ENCODE assay signal across 41 mouse cellular contexts in genomic region chr12:70126626-70127025, GRCm38 (mm10). TPM values are rescaled to one million over a fixed set of nuclear protein-coding genes. Genes with fewer than 3 reads are reported as not detected.
"Had no signal": no experiment of that assay in that cellular context is flagged by ENCODE, and none has a peak within 500 bp of the region (broad histone marks: within the 10 kb centered on the region; RNA-seq: fewer than 3 reads in every experiment).

No protein-coding gene starts in this region.

- DNase-seq: left cerebral cortex, postnatal 4 days; liver; liver, embryonic 13.5 days; liver, postnatal 0 days; lung, adult 18-20 months; lung, adult 2 months; lung, embryonic 14.5 days; lung, postnatal 10 days; lung, postnatal 14 days; lung, postnatal 36 days; lung, postnatal 4 days; midbrain, embryonic 14.5 days had no signal

- ATAC-seq: liver, embryonic 12.5 days; liver, postnatal 0 days; lung, postnatal 0 days; midbrain, embryonic 13.5 days; midbrain, embryonic 15.5 days; midbrain, embryonic 16.5 days had no signal

RNA-seq across cellular contexts. Expression of gene Abhd12b, which starts 27.3 kb away (rescaled TPM):
- total RNA-seq: left cerebral cortex, postnatal 10 days; left cerebral cortex, postnatal 14 days; left cerebral cortex, postnatal 25 days; left cerebral cortex, postnatal 4 days; liver, adult 2 months; megakaryocyte progenitor cell, adult 5-6 weeks; megakaryocyte, adult 5-6 weeks; megakaryocyte-erythroid progenitor cell, adult 5-6 weeks; midbrain, postnatal 0 days; monocyte, adult 5-6 weeks had no signal
- polyA plus RNA-seq: limb, embryonic 10.5 days; limb, embryonic 12.5 days; limb, embryonic 13.5 days; liver, adult 2 months; liver, embryonic 11.5 days; liver, embryonic 12.5 days; liver, embryonic 13.5 days; liver, embryonic 14.5 days; liver, embryonic 15.5 days; liver, embryonic 16.5 days; liver, postnatal 0 days; lung, embryonic 16.5 days; macrophage; midbrain, embryonic 10.5 days; midbrain, embryonic 11.5 days; midbrain, embryonic 12.5 days; myocyte; neural tube, embryonic 11.5 days; neural tube, embryonic 12.5 days had no signal
